Mouse (Mus musculus) spleen, adult 2 months (tissue): ENCODE measurements around the gene Dgkk.

Experiments
- CTCF ChIP-seq: fragments of 200-500 bp; IDR thresholded peaks from 2 replicates; pipeline ENCODE4 v1.5.1; 2011; ENCODE audit warnings: mild to moderate bottlenecking, inconsistent platforms; ENCODE audit not compliant: insufficient read depth, insufficient read length, insufficient replicate concordance; ENCODE audit errors: extremely low read depth
- POLR2A ChIP-seq: fragments of 200-500 bp; IDR thresholded peaks from 2 replicates; pipeline ENCODE4 v1.6.1; 2011; ENCODE audit warnings: low read depth, low read length, inconsistent platforms

DNA sequence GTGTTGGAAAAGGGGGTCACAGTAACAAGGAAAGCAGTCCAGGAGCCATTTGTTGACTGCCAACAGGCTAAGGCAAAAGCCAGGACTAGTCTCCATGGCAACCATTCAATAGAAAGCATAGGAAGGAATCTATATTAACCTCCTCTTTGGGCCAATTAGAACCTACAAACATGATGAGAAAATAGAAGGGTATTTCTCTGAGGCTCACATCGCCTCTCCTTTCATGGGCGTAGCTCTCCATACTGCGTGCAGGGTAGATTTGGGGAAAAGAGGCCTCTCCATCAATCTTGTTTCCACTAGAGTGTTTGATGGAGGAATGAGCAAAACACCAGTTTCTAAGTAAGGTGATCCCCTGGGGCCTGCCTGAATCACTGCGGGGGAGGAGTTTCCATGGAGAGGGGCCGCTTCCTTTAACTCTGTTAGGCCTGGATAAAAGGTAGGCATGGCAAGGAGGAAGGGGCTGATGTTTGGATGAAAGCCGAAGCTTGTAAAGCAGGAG lies 27.5 kb upstream of the Dgkk start:
- no peak for TF ChIP-seq POLR2A
- no peak for TF ChIP-seq CTCF
